Mouse (Mus musculus) kidney, postnatal 25 days (tissue): ENCODE data around the gene Ebi3.
"Not testable (repeated sequence)": the region's sequence is repeated elsewhere in the genome, so short reads cannot be mapped to it uniquely, and the experiment has no call there.

ENCODE experiments used
- DNase-seq, 2 experiments: peaks; one replicate each; pipeline ENCODE4 v3.0.0; 2021; ENCODE audit warnings: mixed read lengths in 2 of 2

Ebi3 gene

DNA sequence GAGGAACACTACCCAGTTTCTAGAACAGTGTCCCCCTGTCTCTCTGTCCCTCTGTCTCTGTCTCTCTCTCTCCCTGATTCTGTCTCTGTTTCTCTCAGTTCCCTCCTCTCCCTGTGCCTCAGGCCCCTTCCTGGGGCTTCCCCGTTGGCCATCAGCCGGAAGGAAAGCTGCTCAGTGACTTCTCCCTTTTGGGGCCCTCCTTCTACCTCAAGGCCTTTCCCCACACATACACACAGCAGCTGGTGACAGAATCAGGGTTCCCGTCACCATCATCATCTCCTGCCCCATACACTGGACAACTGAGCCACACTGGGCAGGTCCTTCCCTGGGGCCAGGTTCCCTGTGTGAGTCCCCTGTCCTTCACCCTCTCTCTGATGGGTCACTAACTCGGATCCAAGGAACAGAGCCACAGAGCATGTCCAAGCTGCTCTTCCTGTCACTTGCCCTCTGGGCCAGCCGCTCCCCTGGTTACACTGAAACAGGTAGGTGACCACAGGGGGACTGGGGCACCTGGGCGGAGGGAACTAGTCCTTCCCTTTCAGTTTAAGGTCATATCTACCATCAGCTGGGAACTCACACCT is at the start of gene Ebi3:
Gene Ebi3 (plus strand): TSS at position 194 of the 581 bp plus-strand sequence.
- DNase-seq: peak in 1 of 2 experiments; percentile 23

DNA sequence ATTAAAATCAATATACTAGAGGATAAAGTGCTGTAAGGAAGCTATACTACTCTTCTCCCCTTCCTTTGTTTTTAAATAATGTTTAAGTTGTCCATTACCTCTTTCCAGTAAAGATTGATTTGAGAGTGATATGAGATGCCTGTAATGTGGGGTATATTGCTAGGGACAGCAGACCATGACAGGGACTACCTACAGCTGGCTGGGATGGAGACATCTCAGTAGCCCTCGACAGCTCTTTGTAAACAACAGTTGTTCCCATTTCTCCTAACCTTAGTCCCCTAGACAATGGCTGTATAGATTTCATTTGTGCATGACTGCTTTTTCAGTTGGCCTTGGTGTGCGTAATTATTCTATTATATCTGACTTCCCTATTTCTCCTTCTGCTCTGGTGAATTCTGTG is 49.4 kb upstream of the Ebi3 start:
- DNase-seq: no peak

DNA sequence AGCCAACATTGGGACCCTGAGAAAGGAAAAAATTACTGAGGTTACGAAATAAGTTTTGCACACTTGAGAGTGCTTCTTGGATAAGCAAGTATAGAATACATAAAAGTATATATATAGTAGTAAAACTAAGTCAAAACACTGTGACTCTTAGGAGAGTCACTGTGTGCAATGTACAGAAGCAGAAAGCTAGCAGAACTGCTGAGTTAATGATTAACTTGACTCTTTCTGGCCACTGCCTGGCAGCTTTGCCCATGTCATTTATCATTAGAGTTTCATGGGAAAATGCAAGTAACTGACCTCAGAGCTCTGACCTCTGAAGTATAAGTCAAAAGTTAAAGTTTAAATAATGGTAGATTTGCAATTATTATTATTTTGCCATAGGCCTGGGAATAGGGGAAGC is 48.8 kb upstream of the Ebi3 start:
- peak; percentile 31 to 46 for DNase-seq

DNA sequence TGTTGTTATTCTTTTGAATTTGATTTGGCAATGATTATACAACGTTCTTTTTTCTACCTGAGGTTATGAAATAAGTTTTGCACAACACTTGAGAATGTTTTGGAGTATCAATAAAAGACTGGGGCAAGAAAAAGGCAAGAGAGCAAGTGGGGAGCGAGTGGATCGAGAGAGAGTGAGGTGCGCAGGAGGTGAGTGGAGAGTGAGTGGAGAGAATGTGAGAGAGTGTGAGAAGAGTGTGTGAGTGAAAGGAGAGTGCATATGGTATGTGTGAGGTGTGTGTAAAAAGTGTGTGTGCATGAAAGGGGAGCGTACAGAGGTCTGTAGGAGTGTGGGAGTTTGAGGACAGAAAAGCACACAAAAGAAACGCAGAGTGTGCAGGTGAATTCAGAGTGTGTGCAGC is 48.3 kb upstream of the Ebi3 start:
- no peak for DNase-seq

DNA sequence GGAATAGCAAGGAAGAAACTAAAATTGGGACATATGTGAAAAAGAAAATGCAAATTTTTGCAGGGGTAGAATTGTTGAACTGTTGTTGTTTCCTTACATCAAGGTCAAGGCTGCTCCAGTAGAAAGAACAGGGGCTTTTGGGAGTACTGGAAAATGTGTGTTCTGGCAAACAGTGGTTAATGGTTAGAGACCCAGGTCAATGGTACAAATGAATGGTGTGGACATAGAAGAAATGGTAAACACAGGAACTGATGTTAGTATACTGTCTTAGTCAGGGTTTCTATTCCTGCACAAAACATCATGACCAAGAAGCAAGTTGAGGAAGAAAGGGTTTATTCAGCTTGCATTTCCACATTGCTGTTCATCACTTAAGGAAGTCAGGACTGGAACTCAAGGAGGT is 45.8 kb upstream of the Ebi3 start:
- DNase-seq: no peak

DNA sequence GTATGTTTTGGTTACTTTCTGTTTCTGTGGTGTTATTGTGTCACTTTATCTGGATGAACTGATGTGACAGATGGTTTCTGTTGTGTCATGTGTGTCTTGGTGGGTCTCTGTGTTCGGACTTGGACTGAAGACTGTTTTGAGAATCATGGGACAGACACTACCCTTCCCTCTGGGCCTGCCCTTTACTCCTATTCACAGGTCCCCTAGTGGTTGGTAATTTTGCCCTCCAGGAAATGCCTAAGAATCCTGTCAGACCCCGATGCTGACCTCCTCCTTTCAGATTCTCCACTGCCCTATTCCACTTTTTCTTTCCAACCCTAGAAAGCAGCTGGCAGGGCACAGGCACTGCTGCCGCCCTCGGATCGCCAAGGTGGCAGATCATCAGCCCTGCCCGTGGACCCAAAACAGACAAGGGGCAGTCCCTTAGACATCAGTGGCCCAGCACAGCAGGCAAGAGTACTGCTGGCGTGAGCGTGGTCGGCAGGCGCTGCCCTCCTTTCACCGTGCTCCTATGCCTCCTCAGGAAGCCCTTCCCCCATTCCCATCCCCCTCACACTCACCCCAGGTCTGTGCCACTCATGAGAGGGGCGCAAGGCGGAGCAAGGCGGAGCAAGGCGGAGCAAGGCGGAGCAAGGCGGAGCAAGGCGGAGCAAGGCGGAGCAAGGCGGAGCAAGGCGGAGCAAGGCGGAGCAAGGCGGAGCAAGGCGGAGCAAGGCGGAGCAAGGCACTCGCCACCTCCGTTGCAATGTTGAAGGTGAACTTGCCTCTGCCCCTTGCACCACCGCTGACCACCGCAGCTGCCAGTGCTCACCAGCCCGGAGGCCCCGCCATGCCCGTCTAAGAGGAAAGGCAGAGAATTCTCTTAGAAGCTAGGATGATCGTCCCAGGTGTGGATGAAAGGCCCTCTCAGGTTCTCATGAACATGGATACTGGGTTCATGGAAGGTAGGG is 20.6 kb upstream of the Ebi3 start:
- peak; percentile 68 to 84 for DNase-seq

- no peak for DNase-seq
Observed at GRCm38 (mm10) chr17:55932635-55933034, 19.8 kb upstream of the Ebi3 start.

DNA sequence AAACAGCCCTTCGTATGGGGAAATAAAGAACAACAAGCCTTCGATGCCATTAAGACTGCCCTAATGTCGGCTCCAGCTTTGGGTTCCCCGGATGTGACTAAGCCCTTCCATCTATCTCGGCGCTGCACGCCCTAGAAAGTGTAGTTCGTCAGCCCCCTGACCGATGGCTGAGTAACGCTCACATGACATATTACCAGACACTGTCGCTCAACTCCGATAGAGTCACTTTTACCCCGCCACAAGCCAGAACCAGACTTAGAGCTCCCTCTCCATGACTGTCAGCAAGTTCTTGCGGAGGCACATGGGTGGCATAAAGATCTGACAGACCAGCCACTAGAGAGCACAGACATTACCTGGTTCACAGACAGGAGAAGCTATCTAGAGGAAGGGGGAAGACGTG is 19.2 kb upstream of the Ebi3 start:
- no peak for DNase-seq

DNA sequence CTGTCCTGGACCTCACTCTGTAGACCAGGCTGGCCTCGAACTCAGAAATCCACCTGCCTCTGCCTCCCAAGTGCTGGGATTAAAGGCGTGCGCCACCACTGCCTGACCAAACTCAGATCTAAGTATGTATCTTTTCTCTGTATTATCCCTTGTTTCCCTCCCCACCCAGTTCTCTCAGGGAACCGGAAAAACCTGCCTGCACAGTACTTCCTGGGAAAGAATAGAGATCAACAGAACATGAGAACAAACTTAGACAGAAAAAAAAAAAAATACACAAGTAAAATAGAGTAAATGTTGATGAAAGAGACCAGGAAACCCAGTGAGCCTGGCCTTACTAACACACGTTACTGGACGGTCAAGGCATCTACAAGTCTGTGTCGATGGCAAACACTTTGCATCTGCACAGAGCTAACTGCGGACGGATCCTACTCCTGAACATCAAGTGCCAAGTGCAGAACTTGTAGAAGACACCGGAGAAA is 8.0 kb upstream of the Ebi3 start:
- DNase-seq: not testable (repeated sequence)

DNA sequence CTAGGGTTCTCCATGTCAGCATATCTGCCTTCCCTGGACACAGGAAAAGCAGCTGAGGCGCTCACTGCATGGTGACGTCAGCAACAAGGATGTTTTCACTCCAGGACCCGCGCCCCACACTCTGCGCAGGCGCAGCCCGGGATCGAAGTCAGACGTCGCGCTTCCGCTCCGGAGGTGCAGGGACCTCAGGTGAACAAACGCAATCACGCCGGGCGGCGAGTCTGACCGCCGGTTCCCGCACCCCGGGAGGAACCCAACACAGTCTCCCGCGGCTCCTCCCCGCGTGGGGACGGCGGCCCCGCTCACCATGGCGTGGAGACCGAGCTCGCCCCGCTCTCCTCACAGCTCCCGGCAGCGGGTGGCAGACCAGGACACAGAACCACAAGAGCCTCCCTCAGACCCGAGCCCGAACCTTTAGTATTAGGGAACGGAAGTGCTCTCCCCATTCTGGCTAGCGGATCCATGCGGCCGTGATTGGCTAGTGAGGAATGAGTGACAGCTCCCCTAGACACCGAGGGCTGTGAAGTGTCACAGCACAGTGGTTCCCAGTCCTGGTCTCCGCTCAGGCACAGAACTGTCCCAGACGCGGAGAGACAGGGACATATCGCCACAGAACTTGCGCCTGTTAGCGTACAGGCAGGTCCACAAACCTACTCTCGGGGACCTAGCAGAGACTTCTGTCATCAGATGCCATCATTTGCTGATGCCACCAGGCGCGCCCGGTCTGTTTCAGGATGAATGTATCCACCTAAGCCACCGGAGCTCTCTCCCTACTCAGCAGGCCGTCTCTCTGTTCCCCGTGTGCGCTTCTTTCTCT is 7.4 kb upstream of the Ebi3 start:
- peak; percentile 96 to 98 for DNase-seq

DNA sequence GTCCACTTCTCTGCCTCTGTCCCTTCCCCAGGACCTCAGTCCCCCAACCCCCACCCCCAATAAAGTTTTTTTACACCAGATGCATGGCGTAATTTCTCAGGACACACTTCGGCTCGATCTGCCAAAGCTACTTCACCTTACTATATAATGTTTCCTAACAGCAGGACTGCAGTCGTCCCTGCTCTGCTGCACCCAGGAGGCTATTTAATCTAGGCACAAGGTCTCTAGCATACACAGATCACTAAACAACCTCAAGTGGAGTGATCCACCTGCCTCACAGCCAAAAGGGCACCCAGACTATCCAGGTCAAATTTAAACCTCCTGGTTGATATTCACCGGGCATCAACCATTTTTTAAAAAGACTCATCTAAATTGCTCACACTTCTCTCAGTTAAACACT is 6.7 kb upstream of the Ebi3 start:
- DNase-seq: no peak

GRCm38 (mm10) chr17:55948647-55949046 is 3.8 kb upstream of the Ebi3 start:
- no peak for DNase-seq

DNA sequence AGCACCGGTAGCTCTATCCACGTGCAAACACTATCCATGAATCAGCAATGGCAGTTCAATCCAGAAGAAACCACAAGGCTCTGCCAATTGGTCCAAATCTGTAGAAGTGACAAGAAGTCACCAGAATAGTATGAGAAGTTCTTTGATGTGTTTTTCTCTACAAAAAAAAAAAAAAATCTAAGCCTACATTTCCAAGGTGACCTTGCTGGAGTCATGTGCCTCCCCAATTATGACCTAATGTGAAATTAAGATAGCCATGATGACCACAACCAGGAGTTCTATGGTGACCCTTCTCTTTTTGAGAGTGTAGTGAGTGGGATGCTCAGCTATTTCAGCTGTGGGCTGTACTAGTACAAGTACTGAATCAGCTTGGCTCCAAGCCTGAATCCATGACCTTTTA is 3.0 kb upstream of the Ebi3 start, which contains the start of gene Zfp119b:
Gene Zfp119b (minus strand): TSS at position 101 of the 400 bp plus-strand sequence.
- no peak for DNase-seq

GRCm38 (mm10) chr17:55950601-55951000 is 1.8 kb upstream of the Ebi3 start:
- no peak for DNase-seq

DNA sequence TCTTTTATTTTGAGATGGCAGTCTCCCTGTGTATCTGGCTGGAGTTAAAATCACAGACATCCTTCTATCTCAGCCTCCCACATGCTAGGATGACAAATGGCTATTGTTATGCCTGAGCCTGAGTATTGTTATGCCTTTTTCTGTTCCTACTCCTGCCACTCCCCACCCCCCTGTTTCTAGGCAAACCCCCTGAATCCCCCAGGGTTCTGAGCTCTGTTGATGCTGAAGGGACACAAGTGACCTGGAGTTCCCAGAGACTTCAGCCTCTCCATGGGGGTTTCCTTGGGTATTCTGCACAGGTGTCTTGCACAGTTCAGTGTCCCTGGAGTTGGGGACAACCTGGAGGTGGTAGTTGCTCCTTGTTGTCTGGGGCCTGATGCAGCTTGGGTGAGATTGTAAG is 399 bp upstream of the Ebi3 start:
- DNase-seq: peak in 1 of 2 experiments; percentile 25

DNA sequence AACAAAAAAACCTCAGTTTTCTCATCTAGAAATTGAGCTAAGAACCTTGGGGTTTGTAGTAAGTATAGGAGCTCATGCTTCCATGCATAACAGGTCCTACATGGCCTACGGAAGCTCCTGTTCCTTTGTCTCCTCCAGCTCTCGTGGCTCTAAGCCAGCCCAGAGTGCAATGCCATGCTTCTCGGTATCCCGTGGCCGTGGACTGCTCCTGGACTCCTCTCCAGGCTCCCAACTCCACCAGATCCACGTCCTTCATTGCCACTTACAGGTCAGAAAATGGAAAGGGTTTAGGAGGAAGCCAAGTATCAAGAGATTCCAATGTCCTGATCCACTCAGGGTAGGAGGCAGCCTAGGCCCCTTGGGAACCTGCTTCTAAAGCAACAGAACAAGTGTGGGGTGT is 1.3 kb downstream of the Ebi3 start:
- no peak for DNase-seq

GRCm38 (mm10) chr17:55954229-55954628 is 1.8 kb downstream of the Ebi3 start:
- peak in 1 of 2 experiments; percentile 32 for DNase-seq

DNA sequence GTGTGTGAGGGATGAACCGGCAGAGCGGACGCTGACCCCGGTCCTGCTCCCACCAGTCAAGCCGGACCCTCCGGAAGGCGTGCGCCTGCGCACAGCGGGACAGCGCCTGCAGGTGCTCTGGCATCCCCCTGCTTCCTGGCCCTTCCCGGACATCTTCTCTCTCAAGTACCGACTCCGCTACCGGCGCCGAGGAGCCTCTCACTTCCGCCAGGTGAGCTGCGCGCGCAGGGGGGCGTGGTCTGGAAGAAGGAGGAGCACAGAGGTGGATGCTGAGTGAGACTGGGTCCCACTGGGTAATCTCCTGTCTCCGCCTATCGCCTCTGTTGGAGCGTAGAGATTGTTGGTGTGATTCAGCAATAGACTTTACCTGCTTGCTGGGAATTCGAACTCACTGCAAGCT is 3.7 kb downstream of the Ebi3 start:
- peak; percentile 87 to 92 for DNase-seq

GRCm38 (mm10) chr17:55956591-55956990 is 4.2 kb downstream of the Ebi3 start:
- DNase-seq: no peak

DNA sequence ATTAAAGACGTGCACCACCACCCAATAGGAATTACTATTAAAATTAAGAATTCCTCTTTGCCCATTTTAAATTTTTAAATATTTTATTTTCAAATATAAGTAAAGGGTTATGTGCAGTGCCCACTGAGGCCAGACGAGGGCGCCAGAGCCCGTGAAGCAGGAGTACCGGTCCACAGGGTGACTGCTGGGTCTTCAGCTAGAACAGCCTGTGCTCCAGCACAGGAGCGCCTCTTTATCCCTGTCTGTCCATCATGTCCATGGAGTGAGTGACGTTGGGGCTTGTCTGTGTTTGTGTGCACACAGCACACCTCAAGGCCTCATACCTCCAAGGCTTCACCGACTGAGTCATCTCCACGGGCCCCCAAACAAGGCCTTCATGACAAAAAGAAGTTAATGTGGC is 4.7 kb downstream of the Ebi3 start:
- DNase-seq: peak; percentile 82 to 86

GRCm38 (mm10) chr17:55957726-55958583 is 5.5 kb downstream of the Ebi3 start:
- DNase-seq: peak in 1 of 2 experiments; percentile 32

- DNase-seq: peak in 1 of 2 experiments; percentile 26
Observed at GRCm38 (mm10) chr17:55958584-55958886, 6.1 kb downstream of the Ebi3 start.
